Mouse (Mus musculus) retina, adult 2 months (tissue): ENCODE results near the gene Serpind1.
A peak's percentile ranks its signal among the peaks of the same experiment; 100 is the strongest.

Experiments
- DNase-seq: peaks from one replicate; pipeline ENCODE4 v3.0.0-alpha.2; 2012; ENCODE audit warnings: low read depth, low spot score

The Serpind1 gene

DNA sequence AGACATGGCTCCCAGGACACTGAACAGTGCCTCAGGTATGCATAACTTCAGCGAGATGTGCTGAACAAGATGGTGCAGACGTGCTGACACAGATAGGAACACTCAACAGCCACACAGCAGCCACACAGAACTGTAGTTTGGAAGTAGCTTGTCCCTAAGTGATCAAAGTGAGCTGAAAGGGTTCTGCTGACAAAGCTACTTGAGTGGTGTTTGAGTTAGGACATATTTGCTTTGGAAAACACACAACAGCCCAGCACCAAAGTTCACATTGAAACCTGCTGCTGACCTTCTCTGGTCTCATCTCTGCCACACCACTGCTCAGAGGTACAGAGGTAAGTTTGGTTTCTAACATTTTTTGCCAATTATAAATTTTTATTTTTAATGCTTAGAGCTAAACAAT lies at the start of gene Serpind1:
Serpind1 (plus strand) TSS at position 256 of the 400 bp plus-strand sequence.
- no peak for DNase-seq

DNA sequence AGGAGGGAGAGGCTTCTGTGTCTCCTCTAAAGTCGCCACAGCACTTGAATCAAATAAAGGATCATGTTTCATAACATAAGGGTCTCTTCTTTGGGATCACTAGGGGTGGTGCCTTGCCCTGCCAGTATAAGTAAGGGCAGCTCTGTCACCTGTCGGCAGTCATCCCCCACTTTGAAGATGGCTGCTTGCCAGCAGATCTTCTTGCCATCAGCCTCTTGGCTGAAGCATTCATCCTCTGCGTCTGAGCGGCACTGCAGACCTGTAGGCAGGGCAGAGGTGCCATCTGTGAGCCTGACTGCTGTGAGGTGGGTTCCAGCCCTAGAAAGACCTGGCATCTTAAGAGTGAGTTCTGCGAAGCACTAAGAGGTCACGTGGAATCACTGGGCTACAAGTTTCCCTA lies 48.0 kb upstream of the Serpind1 start:
- DNase-seq, result no peak

DNA sequence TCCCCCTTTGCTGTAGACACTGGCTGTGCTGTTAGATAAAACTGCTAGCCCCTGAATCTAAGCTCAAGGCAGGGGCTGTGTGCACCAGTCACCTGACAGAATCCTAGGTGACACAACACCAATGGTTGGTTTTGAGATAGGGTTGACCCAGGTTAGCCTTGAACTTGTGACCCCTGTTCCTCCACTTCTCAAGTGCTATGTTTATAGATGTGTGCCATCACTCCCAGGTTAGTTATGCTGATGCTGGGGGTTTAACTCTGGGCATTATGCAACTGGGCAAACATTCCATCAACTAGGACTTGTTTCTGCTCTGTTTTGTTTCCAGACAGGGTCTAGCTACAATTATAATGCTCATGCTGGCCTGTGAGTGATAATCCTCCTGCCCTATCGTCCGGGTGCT lies 44.1 kb upstream of the Serpind1 start:
- no peak for DNase-seq

DNA sequence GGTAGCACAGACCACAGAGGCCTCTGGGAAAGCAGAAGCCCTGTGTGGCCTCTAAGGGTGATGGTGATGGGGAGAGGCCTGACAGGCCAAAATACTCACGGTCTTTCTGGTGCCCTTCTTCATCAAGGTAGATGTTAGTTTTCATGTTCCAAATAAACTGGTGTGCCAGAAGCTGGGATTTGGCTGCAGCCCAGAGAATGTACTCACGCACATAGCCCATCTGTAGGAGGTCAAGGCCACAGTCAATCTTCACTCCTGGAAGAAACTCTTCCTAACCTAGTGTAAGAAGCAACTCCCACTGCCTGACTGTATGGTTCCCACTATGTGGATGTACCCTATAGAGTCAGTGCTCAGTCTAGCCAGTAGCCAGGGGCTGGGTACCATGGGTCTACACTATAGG lies 40.2 kb upstream of the Serpind1 start:
- DNase-seq, result no peak

DNA sequence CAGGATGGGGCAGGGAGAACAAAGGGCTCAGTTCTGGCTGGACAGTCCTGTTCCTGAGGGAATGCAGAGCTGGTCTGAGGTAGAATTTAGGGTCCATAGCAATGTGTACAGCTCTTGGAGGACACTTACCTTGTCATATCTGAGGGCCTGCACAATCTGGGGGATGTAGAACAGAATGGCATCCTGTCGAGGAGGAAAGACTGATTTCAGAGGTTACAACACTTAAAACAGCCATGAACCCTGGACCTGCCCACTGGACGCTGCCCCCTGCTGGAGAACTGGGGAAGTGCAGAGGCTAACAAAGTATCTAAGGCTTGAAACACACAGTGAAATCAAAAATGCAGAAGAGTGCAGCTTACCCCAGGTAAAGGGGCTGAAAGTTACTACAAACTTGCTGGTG lies 38.4 kb upstream of the Serpind1 start:
- peak; percentile 39 for DNase-seq

DNA sequence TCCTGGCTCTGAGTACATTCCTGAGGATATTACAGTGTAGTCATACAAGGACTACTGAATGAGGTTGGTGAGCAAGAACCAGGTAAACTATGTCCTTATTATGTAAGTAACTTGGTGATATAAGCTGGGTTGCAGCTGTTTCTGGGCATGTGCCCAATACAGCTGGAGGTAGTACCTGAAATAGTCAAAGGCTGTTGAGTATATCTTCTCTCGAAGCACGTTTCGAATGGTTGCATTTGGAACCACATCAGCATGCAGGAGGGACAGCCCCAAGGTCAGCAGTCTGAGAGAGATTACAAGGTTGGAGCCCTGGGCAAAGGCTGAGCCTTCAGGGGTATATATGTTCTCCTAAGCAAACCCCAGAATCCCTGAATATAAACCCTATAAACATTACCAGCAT lies 30.4 kb upstream of the Serpind1 start:
- no peak for DNase-seq

DNA sequence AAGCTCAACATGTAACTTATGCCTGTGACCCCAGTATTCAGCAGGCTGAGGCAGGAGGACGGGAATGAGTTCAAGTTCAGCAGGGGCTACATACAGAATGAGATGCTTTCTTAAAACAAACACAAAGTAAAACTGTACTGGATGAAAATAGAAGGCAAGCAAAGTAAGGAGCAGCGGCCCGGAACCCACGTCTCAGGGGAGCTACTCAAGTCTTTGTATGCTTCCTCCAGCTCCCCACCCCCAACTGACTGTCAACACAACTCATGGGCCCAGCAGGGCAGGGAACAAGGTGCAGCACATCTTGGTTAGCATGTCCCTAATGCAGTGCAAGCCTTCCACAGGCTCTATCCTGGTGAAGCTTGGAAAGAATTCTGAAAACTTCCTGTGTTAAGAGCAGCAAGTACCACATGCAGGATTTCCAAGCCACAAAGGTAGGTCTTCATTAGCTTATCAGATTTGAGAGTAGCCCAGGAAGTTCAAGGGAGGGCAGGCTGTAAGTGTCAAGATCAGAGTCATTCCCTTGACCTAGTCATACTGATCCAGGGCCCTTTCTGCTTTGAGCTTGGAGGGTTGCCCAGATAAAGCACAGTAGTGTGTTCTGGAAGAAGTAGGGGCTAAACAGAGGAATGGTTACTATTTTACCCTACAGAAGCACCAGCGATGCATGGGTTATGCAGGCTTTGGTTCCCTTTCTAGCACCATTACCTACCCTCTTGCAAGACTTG lies 27.5 kb upstream of the Serpind1 start:
- no peak for DNase-seq

DNA sequence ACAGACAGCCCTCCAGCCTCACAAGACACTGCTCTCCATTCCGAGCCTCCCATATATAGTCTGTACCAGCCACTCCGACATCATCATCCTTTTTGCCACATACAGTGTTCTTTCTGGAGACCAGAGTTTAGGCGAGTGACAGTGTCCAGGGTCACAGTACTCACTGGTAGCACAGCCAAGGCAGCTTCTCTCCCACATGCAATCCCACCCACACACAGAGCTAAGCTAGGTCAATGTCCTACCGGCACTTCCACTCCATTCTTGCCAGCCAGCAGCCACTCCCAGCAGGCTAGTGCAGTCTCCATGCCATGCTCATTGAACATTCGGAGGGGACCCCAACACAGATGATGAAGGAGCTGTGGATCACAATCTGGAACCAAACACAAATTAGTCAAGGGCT lies 23.7 kb upstream of the Serpind1 start:
- no peak for DNase-seq

DNA sequence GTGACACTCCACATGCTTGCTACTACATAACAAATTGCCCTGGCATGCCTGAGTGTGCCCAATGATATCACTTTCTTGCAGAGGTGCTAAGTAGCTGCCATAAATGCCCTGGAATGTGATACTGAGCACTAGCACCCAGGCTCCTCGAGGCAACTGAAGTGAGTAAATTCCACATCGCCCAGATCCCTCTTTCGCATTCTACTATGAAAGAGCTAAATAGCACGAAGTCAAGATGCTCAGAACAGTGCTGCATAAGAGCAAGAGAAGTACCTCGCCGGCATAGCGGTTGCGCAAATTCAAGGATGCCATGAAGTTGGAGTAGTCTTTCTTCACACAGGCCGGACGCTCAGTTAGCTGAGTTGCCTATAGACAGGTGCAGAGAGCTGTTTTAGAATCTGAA lies 22.1 kb upstream of the Serpind1 start:
- DNase-seq, result no peak

DNA sequence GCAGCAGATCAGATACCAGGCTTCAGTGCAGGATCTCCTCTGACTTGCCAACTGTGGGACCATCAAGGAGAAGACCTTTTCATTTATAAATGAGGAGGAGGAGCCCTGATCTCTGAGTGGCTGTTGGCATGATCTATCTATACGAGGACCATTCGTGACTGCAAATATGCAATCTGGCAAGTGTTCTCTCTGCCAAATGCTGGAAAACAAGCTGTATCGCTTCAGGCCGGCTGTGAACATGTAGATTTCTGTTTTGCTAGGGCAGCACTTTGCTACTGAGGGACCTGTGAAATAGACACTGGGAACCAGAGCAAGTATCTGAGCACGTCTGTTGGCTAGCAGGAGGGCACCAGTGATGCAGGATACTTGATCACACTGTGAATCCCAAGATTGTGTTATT lies 18.6 kb upstream of the Serpind1 start:
- DNase-seq, result no peak

DNA sequence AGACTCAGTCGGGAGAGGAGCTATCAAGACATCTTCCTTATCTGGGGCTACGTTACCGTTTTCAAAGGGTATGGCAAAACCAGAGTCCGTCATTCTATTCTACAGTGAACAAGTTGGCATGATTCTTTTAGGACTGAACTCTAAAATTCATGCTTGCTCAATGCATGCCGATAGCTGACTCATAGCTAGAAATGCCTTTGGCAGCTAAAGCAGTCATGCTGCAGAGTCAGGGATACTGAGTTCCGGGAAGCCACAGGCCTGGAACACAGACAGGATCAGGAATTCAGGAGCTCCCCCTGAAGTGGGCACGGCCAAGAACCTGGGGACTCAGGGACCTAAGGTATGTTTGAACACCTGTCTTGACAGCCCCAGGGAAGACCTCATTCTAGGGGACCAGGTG lies 14.6 kb upstream of the Serpind1 start:
- no peak for DNase-seq

DNA sequence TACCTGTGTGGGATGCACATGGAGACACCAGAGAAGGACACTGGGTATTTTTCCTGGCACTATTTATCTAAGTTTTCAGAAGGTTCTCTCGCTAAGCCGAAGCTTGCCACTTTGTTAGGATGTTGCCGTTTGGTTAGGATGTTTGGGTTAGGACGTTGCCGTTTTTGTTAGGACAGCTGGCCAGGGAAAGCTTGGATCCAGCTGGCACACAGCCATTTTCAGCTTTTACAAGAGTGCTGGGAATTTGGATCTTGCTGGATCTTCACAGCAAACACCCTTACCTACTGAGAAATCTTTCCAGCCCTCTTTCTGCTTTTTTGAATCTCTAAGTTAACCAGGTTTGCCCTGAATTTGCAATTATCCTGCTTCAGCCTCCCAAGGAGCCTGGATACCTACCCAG lies 9.7 kb upstream of the Serpind1 start:
- no peak for DNase-seq

DNA sequence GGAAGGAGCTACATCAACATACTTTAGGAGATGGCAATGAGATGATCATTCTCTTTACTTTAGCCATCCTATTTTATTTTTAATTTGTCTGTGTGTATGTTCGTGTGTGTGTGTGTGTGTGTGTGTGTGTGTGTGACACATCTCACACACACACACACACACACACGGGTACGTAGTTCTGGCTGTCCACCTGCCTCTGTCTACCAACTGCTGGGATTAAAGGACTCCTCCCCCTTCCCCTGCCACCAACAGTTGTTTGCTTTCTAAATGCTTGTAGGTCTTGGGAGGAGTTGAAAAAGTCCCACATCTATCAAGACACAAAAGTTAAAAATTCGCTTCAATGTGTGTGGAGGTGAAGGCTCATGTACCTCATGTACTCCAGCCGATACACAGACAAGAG lies 6.4 kb upstream of the Serpind1 start:
- DNase-seq, result no peak

DNA sequence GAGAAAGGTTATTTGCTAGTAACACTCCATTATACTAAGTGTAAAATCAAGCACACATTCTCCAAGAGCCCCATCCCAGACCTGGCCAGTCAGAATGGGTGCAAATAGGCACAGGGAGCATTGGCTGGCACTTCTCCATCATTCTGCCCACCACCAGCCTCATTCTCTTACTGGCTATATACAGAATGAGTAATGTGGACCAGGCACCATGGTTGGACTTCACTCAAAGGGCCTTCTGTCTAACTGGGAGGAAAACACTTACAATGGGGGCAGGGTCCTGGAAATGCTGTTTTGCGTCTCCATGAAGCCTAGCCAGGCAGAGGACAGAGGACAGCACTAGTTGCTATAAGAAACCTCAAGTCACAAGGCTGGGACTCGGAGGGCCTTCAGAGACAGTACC lies 5.1 kb upstream of the Serpind1 start:
- DNase-seq, result no peak

DNA sequence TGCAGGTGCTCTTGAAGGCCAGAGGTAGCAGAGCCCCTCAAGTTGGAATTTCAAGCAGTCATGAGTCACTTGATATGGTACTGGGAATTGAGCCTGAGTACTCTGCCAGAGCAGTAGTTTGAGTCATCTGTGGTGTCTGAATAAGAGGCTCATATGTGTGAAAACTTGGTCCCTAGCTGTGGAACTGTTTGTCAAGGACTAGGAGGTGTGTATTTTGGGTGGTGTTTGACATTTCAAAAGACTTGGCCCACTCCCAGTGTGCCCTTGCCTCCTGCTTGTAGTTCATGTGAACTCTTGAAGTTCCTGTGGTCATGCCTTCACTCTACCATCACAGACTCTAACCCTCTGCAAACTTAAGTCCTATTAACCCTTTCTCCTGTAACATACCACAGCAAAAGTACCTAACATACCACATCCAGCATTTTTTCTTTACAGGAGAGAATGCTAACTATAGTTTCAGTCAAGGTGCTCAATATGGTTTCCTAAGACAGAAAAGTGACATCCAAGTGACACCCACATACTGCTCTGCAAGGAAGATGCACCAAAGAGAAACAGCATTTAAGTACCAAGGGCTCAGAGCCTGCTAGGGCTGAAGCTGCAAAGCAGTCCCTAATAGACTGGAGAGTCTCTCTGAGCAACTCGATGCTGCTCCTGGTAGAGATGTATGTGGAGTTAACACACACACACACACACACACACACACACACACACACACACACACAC lies 1.2 kb upstream of the Serpind1 start:
- no peak for DNase-seq

DNA sequence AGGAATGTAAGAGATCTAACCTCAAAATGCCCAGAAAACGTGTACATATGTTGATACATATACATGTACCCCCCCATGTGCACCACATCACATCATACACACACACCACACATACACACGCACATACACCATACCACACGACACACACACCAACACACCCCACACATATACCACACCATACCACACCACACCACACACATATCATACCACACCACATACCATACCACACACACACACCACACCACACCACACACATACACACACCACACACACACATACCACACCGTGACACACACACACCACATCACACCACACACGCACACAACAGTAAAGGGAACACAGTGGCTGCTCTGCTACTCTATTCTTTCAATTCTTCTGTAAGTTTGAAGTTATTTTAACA lies 684 bp downstream of the Serpind1 start:
- no peak for DNase-seq

DNA sequence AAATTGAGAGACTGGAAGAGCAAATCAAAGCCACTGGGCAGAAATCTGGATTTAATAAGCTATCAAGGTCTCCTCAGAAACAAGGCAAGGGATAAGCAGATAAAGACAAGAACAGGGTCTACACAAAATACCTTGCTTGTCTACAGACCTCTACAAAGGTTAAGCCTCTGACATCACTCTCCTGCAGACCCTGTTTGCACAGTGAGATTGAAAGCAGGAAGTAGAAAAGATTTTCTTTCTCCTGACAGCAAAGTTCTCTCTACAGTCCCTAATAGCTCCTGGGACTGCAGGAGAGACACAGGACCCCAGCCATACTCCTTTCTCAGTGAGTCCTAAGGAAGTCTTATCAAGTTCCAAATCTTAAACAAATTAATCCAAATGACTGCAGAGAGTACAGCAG lies 3.4 kb downstream of the Serpind1 start:
- no peak for DNase-seq

DNA sequence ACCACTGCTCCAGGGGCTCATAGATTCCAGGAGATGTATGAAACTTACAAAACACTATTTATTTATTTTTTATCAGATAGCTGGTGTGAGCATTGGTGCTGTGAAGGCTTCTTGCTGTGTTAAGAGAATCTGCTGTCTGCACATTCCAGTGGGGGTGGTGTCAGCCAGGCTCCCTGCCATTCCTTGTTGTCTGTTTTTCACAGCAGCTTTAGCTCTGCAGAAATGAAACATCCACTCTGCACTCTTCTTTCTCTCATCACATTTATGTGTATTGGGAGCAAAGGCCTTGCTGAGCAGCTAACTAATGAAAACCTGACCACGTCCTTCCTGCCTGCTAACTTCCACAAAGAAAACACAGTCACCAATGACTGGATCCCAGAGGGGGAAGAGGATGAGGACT lies 4.9 kb downstream of the Serpind1 start:
- DNase-seq, result no peak

DNA sequence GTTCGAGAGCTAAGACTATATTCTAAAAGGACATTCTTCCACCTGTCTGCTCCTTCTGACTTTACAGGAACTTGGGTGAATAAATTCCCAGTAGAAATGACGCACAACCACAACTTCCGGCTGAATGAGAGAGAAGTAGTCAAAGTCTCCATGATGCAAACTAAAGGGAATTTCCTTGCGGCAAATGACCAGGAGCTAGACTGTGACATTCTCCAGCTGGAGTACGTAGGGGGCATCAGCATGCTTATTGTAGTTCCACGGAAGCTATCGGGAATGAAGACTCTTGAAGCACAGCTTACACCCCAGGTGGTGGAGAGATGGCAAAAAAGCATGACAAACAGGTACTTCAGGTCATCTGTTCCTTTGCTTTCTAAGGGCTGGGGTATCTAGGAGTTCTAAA lies 8.5 kb downstream of the Serpind1 start:
- DNase-seq, result no peak

DNA sequence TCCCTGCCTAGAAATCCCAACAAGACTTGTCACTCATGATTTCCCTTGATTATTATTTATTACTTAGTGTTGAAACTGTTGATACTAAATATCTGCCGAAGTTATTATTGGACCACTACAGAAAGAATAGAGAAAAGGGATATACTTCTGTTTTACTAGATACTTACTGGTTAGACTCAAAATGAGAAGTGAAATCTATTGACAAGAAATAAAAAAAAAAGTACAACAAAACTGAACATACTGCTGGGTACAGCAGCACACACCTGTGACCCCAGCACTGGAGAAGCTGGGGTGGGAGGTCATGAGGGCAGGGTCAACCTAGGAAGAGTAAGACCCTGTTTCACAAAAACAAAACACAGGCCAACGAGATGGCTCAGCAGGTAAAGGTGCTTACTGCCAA lies 9.5 kb downstream of the Serpind1 start:
- DNase-seq, result no peak

DNA sequence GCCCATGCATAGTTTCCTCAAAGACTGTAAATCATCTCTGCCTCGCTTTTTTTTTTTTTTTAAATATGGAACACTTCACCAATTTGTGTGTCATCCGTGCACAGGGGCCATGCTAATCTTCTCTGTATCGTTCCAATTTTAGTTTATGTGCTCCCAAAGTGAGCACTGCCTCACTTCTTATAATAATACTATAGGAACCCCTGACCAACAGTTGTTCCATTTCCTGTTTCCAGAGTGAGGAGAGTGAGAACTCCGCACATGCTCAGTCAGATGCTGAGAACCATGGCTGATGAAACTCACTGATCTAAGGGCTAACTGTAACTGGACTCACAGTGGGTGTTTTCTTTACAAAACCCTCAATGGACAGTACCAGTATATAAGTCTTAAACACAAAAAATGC lies 10.7 kb downstream of the Serpind1 start:
- DNase-seq, result no peak

DNA sequence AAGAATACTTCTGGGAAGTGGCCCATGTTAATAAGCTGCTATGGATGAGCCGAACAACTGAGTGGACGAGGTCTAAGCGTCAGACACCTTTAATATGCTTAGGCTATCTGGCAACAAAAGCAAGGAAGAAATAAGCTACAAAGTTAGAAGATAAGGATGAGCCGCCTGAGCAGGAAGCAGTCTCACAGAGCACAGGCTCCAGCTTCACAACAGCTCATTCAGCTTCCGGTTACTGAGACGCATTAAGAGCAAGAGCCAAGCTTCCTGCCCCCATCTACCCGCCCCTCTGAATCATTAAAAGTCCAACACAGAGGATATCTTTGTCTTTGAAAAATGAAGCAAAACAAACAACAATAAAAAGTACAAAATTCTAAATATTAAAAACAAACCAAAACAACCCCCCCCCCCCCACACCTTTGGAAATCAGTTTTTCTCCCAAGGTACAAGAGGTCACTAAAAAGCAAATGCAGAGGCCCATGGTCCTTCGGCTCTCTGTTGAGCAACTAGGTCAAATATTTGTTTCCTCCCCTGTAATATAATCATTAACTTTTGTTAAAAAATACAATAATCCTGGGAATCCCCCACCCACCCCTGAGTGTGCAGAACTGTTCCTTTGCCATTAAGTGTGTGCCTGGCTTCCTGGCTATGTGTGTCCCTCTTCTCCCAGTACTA lies 14.1 kb downstream of the Serpind1 start:
- no peak for DNase-seq

DNA sequence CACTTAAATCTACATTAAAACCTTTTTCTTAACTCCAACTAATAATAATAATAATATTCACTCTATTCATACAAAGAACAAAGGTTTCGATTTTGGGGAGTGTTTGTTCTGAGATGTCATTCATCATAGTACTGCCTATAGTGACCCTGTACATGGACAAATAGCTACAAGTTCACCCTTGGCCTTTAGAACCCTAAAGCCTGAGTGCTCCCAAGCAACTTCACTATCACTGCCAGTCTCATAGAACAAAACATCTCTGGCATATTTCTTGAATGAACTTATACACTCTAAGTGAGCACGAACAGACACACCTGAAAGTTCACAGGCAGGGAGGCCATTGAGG lies 14.6 kb downstream of the Serpind1 start:
- no peak for DNase-seq
